Mouse (Mus musculus): ENCODE results near the gene Cd2bp2.

- no peak for TF ChIP-seq EP300 (IDR thresholded peaks at IDR 0.05; ENCODE audit: insufficient read depth, low read depth, low read length)
- no peak for TF ChIP-seq CTCF (IDR thresholded peaks at IDR 0.05)
- no peak for TF ChIP-seq POLR2A (IDR thresholded peaks at IDR 0.05; ENCODE audit: insufficient read depth, low read depth, low read length)
These were observed 29.3 kb downstream of the Cd2bp2 start for GRCm38 (mm10) chr7:127166501-127166900.

All from heart, adult 2 months (tissue).